Mouse (Mus musculus) hindlimb bud, embryonic 11.5 days (tissue): ENCODE measurements around the gene Dmgdh.
A peak's percentile ranks its signal among the peaks of the same experiment; 100 is the strongest.

Experiments used
- DNase-seq: peaks from one replicate; pipeline ENCODE4 v3.0.0-alpha.2; 2012; ENCODE audit warnings: low read depth, low spot score; ENCODE audit errors: extremely low spot score

Dmgdh gene

DNA sequence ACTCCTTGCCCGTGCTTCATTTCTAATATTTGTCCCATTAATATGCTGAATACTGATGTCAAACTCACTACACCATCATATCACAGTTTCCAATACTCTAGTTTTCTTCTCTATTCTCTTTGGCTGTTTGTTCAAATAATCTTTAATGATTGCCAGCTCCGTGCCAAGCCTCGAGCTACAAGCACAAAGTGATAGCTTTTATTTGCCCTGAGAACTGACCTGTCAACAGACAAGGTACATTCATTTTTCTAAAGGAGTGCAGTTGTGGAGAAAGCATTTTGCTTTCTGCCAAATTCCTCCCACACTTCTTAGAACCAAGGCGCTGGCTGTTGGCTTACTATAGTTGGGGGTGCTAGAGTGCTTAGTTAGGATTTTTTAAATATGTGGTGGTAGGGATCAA, 33.0 kb downstream of the Dmgdh start:
- DNase-seq: no peak

- no peak for DNase-seq
Measured at GRCm38 (mm10) chr13:93710325-93710724, 36.1 kb downstream of the Dmgdh start.

DNA sequence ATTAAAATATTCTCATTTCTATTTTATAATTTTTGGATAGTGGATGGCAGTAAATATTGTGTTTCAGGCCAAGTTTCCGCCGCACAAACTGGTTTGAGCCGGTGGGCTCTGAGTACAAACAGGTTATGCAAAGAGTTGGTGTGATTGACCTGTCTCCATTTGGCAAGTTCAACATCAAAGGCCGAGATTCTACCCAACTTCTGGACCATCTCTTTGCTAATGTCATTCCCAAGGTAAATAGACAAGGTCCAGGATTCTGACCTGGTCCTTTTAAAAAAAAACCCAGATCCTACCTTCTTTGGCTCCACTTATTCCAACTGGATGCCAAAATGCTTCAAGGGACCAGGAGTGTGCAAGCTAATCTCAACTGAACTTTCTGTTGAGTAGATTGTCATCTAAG, 37.0 kb downstream of the Dmgdh start:
- DNase-seq: no peak

GRCm38 (mm10) chr13:93712362-93712761, 38.1 kb downstream of the Dmgdh start:
- DNase-seq: no peak

GRCm38 (mm10) chr13:93713826-93714225, 39.6 kb downstream of the Dmgdh start:
- DNase-seq: no peak

GRCm38 (mm10) chr13:93717113-93717512, 42.9 kb downstream of the Dmgdh start:
- no peak for DNase-seq

DNA sequence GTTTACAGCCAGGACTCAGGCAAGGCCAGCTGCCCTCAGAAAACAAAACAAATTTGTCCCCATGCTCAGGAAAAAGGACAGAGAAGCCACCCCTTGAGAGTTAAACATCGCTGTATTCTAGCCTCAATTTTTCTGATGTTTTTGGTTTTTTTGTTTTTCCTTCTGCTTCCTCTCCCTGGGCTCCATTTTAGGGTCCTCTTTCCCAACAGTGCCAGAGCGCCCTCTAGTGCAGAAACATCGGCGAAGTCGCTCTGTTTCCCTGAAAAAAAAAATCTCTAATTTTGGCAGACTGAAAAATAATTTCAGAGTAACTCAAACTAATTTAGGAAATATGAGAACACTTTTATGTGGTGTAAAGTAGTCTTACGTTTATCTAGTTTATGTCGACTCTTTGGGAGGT, 44.7 kb downstream of the Dmgdh start:
- DNase-seq: peak; percentile 37

- DNase-seq: no peak
Measured at GRCm38 (mm10) chr13:93721916-93722315, 47.7 kb downstream of the Dmgdh start.

- DNase-seq: no peak
Measured at GRCm38 (mm10) chr13:93723455-93723854, 49.2 kb downstream of the Dmgdh start.

GRCm38 (mm10) chr13:93724206-93724605, 50.0 kb downstream of the Dmgdh start:
- no peak for DNase-seq

DNA sequence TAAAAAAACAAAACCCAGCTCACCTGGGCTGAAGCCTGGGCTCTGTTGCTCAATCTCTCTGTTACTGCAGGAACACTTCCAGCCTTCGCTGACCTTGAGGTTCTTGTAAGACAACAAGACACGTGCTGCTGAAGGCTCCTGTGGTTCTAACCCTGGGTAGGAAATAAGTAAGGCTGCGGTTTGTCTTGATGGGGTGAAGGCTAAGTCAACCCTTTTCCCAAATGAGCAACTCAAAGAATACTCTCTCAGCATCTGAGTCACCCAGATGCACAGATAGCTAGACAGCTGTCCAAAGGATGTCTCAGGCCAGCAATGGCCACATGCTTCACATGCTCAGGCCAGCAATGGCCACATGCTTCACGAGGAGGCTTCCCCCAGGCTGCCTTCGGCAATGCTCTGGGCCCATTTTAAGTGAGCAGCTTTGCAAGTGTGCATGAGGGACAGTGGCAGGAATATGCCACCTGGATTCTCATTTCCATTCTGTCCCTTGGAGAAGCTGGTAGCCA, 61.0 kb downstream of the Dmgdh start:
- no peak for DNase-seq

DNA sequence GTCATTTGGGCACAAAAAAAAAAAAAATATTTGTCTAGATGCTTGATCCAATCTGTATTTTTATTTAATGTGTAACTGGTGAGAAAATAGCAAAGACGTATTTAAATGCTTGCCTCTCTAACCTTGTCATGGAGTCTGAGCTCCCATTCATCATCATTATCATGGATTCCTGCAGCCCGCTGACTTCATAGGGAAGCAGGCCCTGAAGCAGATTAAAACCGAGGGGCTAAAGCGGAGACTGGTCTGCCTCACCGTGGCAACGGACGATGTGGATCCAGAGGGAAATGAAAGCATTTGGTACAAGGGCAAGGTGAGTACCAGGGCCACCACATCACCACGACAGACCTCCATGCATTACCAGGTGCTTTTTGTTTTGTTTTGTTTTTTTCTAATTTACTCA, 69.9 kb downstream of the Dmgdh start:
- DNase-seq: no peak

DNA sequence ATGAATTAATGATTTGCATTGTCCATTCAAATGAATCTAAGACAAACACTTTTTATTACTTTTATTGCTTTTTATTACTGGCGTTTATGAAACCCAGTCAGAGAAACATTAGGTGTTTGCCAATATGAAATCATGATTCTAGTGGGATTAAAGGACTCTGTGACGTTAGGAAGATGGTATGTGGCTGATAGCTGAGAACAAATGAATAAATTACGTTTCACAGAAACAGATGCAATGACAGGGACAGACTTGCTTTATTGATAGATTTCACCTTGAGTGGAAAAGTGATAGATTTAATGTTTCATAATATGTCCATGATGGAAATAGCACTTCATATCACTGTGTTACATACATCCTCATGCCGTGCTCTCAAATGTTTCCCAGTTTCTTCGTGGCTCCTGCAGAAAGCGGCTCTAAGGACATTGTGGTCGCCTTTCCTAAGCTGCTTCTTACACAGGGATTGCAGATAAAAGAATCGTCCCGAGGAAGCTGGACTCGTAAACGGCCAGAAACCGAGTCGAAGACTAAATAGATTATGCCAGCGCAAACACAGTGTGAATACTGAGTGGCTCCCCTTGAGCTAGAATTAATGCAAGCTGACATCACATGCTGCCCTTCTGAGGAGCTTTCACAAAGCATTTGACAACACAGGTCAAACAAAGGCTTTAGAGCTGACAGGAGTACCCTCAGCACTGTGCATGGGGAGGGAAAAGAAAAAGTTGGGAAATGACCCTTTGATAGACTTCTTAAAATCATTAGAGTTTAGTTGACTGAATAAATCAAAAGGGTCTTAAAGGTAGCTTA, 78.6 kb downstream of the Dmgdh start:
- DNase-seq: no peak

DNA sequence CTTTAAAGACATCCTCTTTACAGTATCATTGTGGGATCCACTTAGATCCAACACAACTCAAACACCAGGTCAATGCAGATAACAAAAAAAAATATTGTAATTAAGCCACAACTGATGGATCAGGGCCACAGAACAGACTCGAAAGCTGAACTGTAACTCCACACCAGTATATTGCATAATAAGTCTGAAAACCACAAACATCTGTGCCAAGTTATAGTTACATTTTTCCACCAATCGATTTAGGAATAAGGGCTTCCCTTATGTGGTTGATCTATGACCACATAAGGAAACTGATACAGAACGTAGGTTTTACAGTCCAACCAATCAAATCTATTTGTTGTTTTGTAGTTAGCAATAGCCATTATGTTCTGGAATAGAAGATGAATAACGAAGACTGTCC, 80.9 kb downstream of the Dmgdh start:
- no peak for DNase-seq

DNA sequence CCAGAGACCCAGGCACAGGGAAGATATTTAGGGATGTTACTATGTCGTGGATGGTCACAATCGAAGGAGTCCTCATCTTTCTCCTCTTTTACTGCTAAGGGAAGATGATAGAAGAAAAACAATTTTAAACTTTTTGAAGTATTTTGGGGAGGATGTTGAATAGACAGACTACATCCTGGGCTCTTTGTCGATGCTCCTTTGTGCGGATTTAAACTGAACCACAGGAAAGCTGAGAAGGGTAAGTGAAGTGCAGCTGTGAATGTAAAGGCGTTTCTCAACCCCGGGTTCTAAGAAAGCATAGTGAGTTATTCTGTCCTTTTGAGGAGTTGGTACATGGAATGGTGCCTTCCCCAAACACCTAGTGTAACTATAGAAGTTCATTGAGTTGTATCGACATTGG, 82.4 kb downstream of the Dmgdh start:
- no peak for DNase-seq

GRCm38 (mm10) chr13:93757514-93757913, 83.3 kb downstream of the Dmgdh start:
- DNase-seq: no peak

- no peak for DNase-seq
Measured at GRCm38 (mm10) chr13:93758149-93758898, 84.1 kb downstream of the Dmgdh start.

DNA sequence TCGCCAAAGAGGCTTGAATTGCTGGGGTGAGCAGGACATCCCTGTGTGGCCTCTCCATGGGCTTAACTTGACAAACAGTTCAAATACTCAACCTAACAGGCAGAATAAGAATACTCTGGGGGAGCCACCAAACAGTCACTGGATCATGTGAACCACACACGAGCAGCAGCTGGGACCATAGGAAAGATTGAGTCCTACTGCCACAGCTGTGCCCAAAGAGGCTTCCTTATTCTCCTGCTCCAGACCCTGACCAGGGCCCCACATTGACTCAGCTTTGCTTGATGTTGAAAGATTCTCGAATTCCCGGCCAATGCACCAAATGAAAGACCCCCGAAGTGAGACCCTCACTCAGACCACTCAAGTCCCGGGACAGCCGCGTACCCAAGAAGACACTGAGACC, 87.6 kb downstream of the Dmgdh start:
- DNase-seq: no peak

GRCm38 (mm10) chr13:93762879-93763278, 88.6 kb downstream of the Dmgdh start:
- DNase-seq: no peak

GRCm38 (mm10) chr13:93764321-93764973, 90.2 kb downstream of the Dmgdh start:
- no peak for DNase-seq

- no peak for DNase-seq
Measured at GRCm38 (mm10) chr13:93771031-93771587, 96.9 kb downstream of the Dmgdh start.
